Mouse (Mus musculus): ENCODE measurements around the gene Gfra1. TPM values are rescaled to one million over a fixed set of nuclear protein-coding genes. Genes with fewer than 3 reads are reported as not detected.

The Gfra1 gene
- polyA plus RNA-seq, 1 experiment from 2014 or later: 15.0 TPM

- Histone ChIP-seq H3K4me1 (ENCODE audit: control insufficient read depth, insufficient read depth, low read length) (0 out of 2 replicates have a peak, but pooled peaks cover 2% of the 10 kb centered on the region), H3K27me3 (ENCODE audit: control insufficient read depth, insufficient read depth, low read length) (no peaks in the 10 kb centered on the region), H3K9ac (replicated peaks; ENCODE audit: low read length) (no peak overlapping the region), H3K4me2 (ENCODE audit: low read depth, low read length) (no peak overlapping the region), H3K36me3 (replicated peaks; ENCODE audit: control insufficient read depth, insufficient read depth, low read depth, low read length) (no peaks in the 10 kb centered on the region), H3K9me3 (replicated peaks; ENCODE audit: control insufficient read depth, low read length) (no peaks in the 10 kb centered on the region), H3K4me3 (ENCODE audit: low read depth, low read length) (no peak overlapping the region), H3K27ac (replicated peaks; ENCODE audit: low read depth, low read length) (no peak overlapping the region)
- ATAC-seq (replicated peaks; ENCODE audit: insufficient number of reproducible peaks, low FRiP score, low TSS enrichment, low read depth) (no peak), DNase-seq (ENCODE audit: low spot score) (no peak)
- 74% methylated on average over 1 of the region's 1 CpGs for WGBS
Observed at GRCm38 (mm10) chr19:58243604-58244003, 212.1 kb downstream of the Gfra1 start.

- DNase-seq (ENCODE audit: low spot score) (no peak), ATAC-seq (replicated peaks; ENCODE audit: insufficient number of reproducible peaks, low FRiP score, low TSS enrichment, low read depth) (no peak)
- no peak overlapping the region for H3K4me3 ChIP-seq (ENCODE audit: low read depth, low read length)
- no peaks in the 10 kb centered on the region for H3K9me3 ChIP-seq (replicated peaks; ENCODE audit: control insufficient read depth, low read length)
- H3K4me1 ChIP-seq (ENCODE audit: control insufficient read depth, insufficient read depth, low read length): no peaks in the 10 kb centered on the region
- no peaks in the 10 kb centered on the region for H3K27me3 ChIP-seq (ENCODE audit: control insufficient read depth, insufficient read depth, low read length)
- no peaks in the 10 kb centered on the region for H3K36me3 ChIP-seq (replicated peaks; ENCODE audit: control insufficient read depth, insufficient read depth, low read depth, low read length)
- no peak overlapping the region for H3K4me2 ChIP-seq (ENCODE audit: low read depth, low read length)
- H3K9ac ChIP-seq (replicated peaks; ENCODE audit: low read length): no peak overlapping the region
- H3K27ac ChIP-seq (replicated peaks; ENCODE audit: low read depth, low read length): no peak overlapping the region
- WGBS: 73% methylated on average over 8 of the region's 8 CpGs
Observed at GRCm38 (mm10) chr19:58238325-58238724, 217.4 kb downstream of the Gfra1 start.

GRCm38 (mm10) chr19:58227725-58228124, 228.0 kb downstream of the Gfra1 start:
- Histone ChIP-seq H3K4me2 (ENCODE audit: low read depth, low read length) (no peak overlapping the region), H3K27me3 (ENCODE audit: control insufficient read depth, insufficient read depth, low read length) (no peaks in the 10 kb centered on the region), H3K27ac (replicated peaks; ENCODE audit: low read depth, low read length) (no peak overlapping the region), H3K36me3 (replicated peaks; ENCODE audit: control insufficient read depth, insufficient read depth, low read depth, low read length) (no peaks in the 10 kb centered on the region), H3K4me1 (ENCODE audit: control insufficient read depth, insufficient read depth, low read length) (no peaks in the 10 kb centered on the region; the same call in none of the 2 replicates), H3K9me3 (replicated peaks; ENCODE audit: control insufficient read depth, low read length) (no peaks in the 10 kb centered on the region), H3K9ac (replicated peaks; ENCODE audit: low read length) (no peak overlapping the region), H3K4me3 (ENCODE audit: low read depth, low read length) (no peak overlapping the region)
- ATAC-seq (replicated peaks; ENCODE audit: insufficient number of reproducible peaks, low FRiP score, low TSS enrichment, low read depth): no peak
- no peak for DNase-seq (ENCODE audit: low spot score)
- WGBS: 69% methylated on average over 9 of the region's 9 CpGs

DNA sequence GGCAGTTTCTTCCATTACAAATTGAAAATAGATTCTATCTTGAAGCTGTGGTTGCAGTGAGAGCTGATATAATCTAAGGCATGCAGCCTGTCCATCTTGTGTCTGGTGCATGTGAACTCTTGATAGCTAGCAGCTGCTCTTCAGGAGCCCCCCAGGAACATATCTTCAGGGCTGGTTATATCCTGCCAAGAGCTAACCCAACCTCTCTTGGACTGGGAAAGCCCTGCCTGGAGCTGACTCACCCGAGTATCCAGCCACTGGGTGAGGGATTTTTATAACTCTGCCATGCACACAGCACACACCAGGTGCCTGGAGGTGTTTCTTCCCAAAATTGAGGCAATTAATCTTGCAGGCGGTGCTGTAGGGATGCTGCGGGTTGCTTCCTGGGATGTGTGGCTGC, 228.8 kb downstream of the Gfra1 start:
- DNase-seq (ENCODE audit: low spot score): no peak
- H3K9me3 ChIP-seq (replicated peaks; ENCODE audit: control insufficient read depth, low read length): no peaks in the 10 kb centered on the region
- H3K4me3 ChIP-seq (ENCODE audit: low read depth, low read length): no peak overlapping the region
- no peaks in the 10 kb centered on the region; the same call in none of the 2 replicates for H3K4me1 ChIP-seq (ENCODE audit: control insufficient read depth, insufficient read depth, low read length)
- no peak overlapping the region for H3K4me2 ChIP-seq (ENCODE audit: low read depth, low read length)
- no peaks in the 10 kb centered on the region for H3K27me3 ChIP-seq (ENCODE audit: control insufficient read depth, insufficient read depth, low read length)
- no peak overlapping the region; the same call in 1 of the 2 replicates for H3K9ac ChIP-seq (replicated peaks; ENCODE audit: low read length)
- H3K36me3 ChIP-seq (replicated peaks; ENCODE audit: control insufficient read depth, insufficient read depth, low read depth, low read length): no peaks in the 10 kb centered on the region
- ATAC-seq (replicated peaks; ENCODE audit: insufficient number of reproducible peaks, low FRiP score, low TSS enrichment, low read depth): no peak
- no peak overlapping the region for H3K27ac ChIP-seq (replicated peaks; ENCODE audit: low read depth, low read length)
- WGBS: 36% methylated on average over 3 of the region's 3 CpGs

DNA sequence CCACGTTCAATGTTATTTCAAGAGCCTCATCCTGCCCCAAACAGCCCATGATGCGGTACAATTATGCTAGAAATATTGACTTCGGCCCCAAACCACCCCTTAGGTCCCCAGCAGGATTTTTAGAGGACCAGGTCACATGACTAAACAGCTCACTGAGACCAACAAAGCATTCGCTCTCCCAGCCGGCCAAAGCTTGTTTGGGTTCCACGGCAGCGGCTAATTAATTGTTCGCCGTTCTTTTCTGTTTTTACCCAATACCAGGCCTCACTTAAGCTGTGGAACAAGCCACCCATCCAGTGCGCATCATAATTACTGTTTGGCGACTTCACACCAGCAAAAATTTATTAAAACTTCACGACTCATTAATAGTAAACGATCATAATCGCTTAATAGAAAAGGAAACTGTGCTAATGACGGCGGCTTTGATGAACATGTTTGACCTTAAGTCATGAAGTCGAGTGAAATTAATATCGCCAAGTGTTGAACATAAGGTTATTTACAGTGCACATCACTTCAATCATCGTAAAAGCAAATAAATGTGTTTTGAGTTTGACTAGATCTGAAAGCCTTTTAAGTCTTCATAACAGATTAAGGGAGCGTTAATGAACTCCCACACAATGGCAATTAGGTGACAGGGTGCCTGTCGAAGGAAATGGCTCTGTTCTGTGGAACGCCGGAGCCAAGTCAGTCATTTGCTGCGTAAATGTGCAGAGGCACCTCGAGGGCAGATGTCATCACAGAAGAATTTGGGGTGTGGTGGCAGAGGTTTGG, 235.5 kb downstream of the Gfra1 start:
- 70% methylated on average over 25 of the region's 25 CpGs for WGBS
- H3K27me3 ChIP-seq (ENCODE audit: control insufficient read depth, insufficient read depth, low read length): no peaks in the 10 kb centered on the region
- no peak overlapping the region for H3K4me3 ChIP-seq (ENCODE audit: low read depth, low read length)
- ATAC-seq (replicated peaks; ENCODE audit: insufficient number of reproducible peaks, low FRiP score, low TSS enrichment, low read depth) (no peak), DNase-seq (ENCODE audit: low spot score) (no peak)
- no peak overlapping the region for H3K4me2 ChIP-seq (ENCODE audit: low read depth, low read length)
- H3K27ac ChIP-seq (replicated peaks; ENCODE audit: low read depth, low read length): no peak overlapping the region
- no peak overlapping the region for H3K9ac ChIP-seq (replicated peaks; ENCODE audit: low read length)
- no peaks in the 10 kb centered on the region for H3K36me3 ChIP-seq (replicated peaks; ENCODE audit: control insufficient read depth, insufficient read depth, low read depth, low read length)
- no peaks in the 10 kb centered on the region for H3K9me3 ChIP-seq (replicated peaks; ENCODE audit: control insufficient read depth, low read length)
- H3K4me1 ChIP-seq (ENCODE audit: control insufficient read depth, insufficient read depth, low read length): no peaks in the 10 kb centered on the region

- Histone ChIP-seq H3K4me3 (ENCODE audit: low read depth, low read length) (no peak overlapping the region), H3K27me3 (ENCODE audit: control insufficient read depth, insufficient read depth, low read length) (no peaks in the 10 kb centered on the region), H3K4me2 (ENCODE audit: low read depth, low read length) (no peak overlapping the region), H3K9me3 (replicated peaks; ENCODE audit: control insufficient read depth, low read length) (no peaks in the 10 kb centered on the region), H3K27ac (replicated peaks; ENCODE audit: low read depth, low read length) (no peak overlapping the region), H3K9ac (replicated peaks; ENCODE audit: low read length) (no peak overlapping the region), H3K4me1 (ENCODE audit: control insufficient read depth, insufficient read depth, low read length) (no peaks in the 10 kb centered on the region; the same call in 1 of the 2 replicates), H3K36me3 (replicated peaks; ENCODE audit: control insufficient read depth, insufficient read depth, low read depth, low read length) (no peaks in the 10 kb centered on the region)
- no peak for ATAC-seq (replicated peaks; ENCODE audit: insufficient number of reproducible peaks, low FRiP score, low TSS enrichment, low read depth)
- WGBS: 85% methylated on average over 4 of the region's 4 CpGs
- DNase-seq (ENCODE audit: low spot score): no peak
Observed at GRCm38 (mm10) chr19:58217591-58217990, 238.1 kb downstream of the Gfra1 start.

- no peaks in the 10 kb centered on the region for H3K4me1 ChIP-seq (ENCODE audit: control insufficient read depth, insufficient read depth, low read length)
- H3K27ac ChIP-seq (replicated peaks; ENCODE audit: low read depth, low read length): no peak overlapping the region
- H3K36me3 ChIP-seq (replicated peaks; ENCODE audit: control insufficient read depth, insufficient read depth, low read depth, low read length): no peaks in the 10 kb centered on the region
- H3K9me3 ChIP-seq (replicated peaks; ENCODE audit: control insufficient read depth, low read length): no peaks in the 10 kb centered on the region
- WGBS: 71% methylated on average over 10 of the region's 10 CpGs
- H3K4me2 ChIP-seq (ENCODE audit: low read depth, low read length): no peak overlapping the region
- ATAC-seq (replicated peaks; ENCODE audit: insufficient number of reproducible peaks, low FRiP score, low TSS enrichment, low read depth) (no peak), DNase-seq (ENCODE audit: low spot score) (no peak)
- H3K9ac ChIP-seq (replicated peaks; ENCODE audit: low read length): no peak overlapping the region
- H3K4me3 ChIP-seq (ENCODE audit: low read depth, low read length): no peak overlapping the region
- no peaks in the 10 kb centered on the region for H3K27me3 ChIP-seq (ENCODE audit: control insufficient read depth, insufficient read depth, low read length)
Observed at GRCm38 (mm10) chr19:58206496-58207044, 249.1 kb downstream of the Gfra1 start.

- DNase-seq (ENCODE audit: low spot score) (no peak), ATAC-seq (replicated peaks; ENCODE audit: insufficient number of reproducible peaks, low FRiP score, low TSS enrichment, low read depth) (no peak)
- no peaks in the 10 kb centered on the region for H3K36me3 ChIP-seq (replicated peaks; ENCODE audit: control insufficient read depth, insufficient read depth, low read depth, low read length)
- H3K4me2 ChIP-seq (ENCODE audit: low read depth, low read length): no peak overlapping the region
- H3K4me1 ChIP-seq (ENCODE audit: control insufficient read depth, insufficient read depth, low read length): no peaks in the 10 kb centered on the region
- H3K27me3 ChIP-seq (ENCODE audit: control insufficient read depth, insufficient read depth, low read length): no peaks in the 10 kb centered on the region
- no peak overlapping the region for H3K9ac ChIP-seq (replicated peaks; ENCODE audit: low read length)
- 93% methylated on average over 7 of the region's 7 CpGs for WGBS
- H3K4me3 ChIP-seq (ENCODE audit: low read depth, low read length): no peak overlapping the region
- H3K9me3 ChIP-seq (replicated peaks; ENCODE audit: control insufficient read depth, low read length): no peaks in the 10 kb centered on the region
- no peak overlapping the region for H3K27ac ChIP-seq (replicated peaks; ENCODE audit: low read depth, low read length)
Observed at GRCm38 (mm10) chr19:58205470-58205869, 250.2 kb downstream of the Gfra1 start.

Measured in embryonic facial prominence, embryonic 11.5 days (tissue).